Mouse (Mus musculus) forebrain, embryonic 16.5 days (tissue): ENCODE measurements around the gene Epb41l5. TPM values are rescaled to one million over a fixed set of nuclear protein-coding genes. Genes with fewer than 3 reads are reported as not detected.
A peak's percentile ranks its signal among the peaks of the same experiment; 100 is the strongest.

Experiments used
- ATAC-seq: fragments of 200-750 bp; cut with Nextera tagmentation; 2 replicates; pipeline ENCODE4 v1.8.0; 2017; ENCODE audit warnings: mild to moderate bottlenecking, moderate library complexity
- H3K27ac ChIP-seq: fragments of 300-500 bp; sonication (generic); 2 replicates; pipeline ENCODE4 v1.5.1; 2014; ENCODE audit warnings: low read length, control low read depth
- H3K27me3 ChIP-seq: fragments of 300-500 bp; sonication (generic); replicated peaks from 2 replicates; pipeline ENCODE4 v1.6.1; 2014; ENCODE audit warnings: low read length; ENCODE audit not compliant: control insufficient read depth, insufficient read depth
- H3K36me3 ChIP-seq: fragments of 300-500 bp; sonication (generic); 2 replicates; pipeline ENCODE4 v1.6.1; 2014; ENCODE audit not compliant: control insufficient read depth, insufficient read depth
- H3K4me1 ChIP-seq: fragments of 300-500 bp; sonication (generic); replicated peaks from 2 replicates; pipeline ENCODE4 v1.6.1; 2014; ENCODE audit warnings: low read length; ENCODE audit not compliant: control insufficient read depth, insufficient read depth
- H3K4me2 ChIP-seq: fragments of 300-500 bp; sonication (generic); 2 replicates; pipeline ENCODE4 v1.6.1; 2014; ENCODE audit warnings: mild to moderate bottlenecking, low read length, control low read depth
- H3K4me3 ChIP-seq: fragments of 300-500 bp; sonication (generic); replicated peaks from 2 replicates; pipeline ENCODE4 v1.5.1; 2014; ENCODE audit warnings: mild to moderate bottlenecking, low read length, control low read depth
- H3K9ac ChIP-seq: fragments of 300-500 bp; sonication (generic); replicated peaks from 2 replicates; pipeline ENCODE4 v1.6.1; 2014; ENCODE audit warnings: low read depth, low read length, control low read depth
- H3K9me3 ChIP-seq: fragments of 300-500 bp; sonication (generic); 2 replicates; pipeline ENCODE4 v1.6.1; 2016; ENCODE audit warnings: low read length; ENCODE audit not compliant: control insufficient read depth
- WGBS: fragments of 180-500 bp; shearing (Covaris S2); extraction: QIAGEN DNeasy Blood & Tissue Kit; methylation state at CpG from one replicate; pipeline ENCODE4 v1.1.7; 2014; 5-methylcytosine and 5-hydroxymethylcytosine counted together
- polyA plus RNA-seq: library from polyadenylated mRNA; unstranded; fragments of >200 nt; fragmentation: Nextera tagmentation; extraction: Ambion mirVana; gene quantifications from 2 replicates; pipeline ENCODE4 v1.2.1, GENCODE M21; 2015

Epb41l5 gene
- polyA plus RNA-seq, 1 experiment from 2014 or later = 20.7 TPM

GRCm38 (mm10) chr1:119518060-119518459 is 130.7 kb downstream of the Epb41l5 start:
- WGBS = 73% methylated on average over 7 of the region's 7 CpGs
- no peaks in the 10 kb centered on the region for H3K27me3 ChIP-seq
- H3K9ac ChIP-seq = no peak overlapping the region
- H3K4me3 ChIP-seq = no peak overlapping the region
- no peaks in the 10 kb centered on the region for H3K36me3 ChIP-seq
- no peak for ATAC-seq
- no peak overlapping the region for H3K4me2 ChIP-seq
- no peaks in the 10 kb centered on the region for H3K4me1 ChIP-seq
- no peak overlapping the region for H3K27ac ChIP-seq
- H3K9me3 ChIP-seq = no peaks in the 10 kb centered on the region

- H3K27me3 ChIP-seq = no peaks in the 10 kb centered on the region
- H3K9ac ChIP-seq = no peak overlapping the region
- H3K27ac ChIP-seq = no peak overlapping the region
- H3K4me3 ChIP-seq = no peak overlapping the region
- no peaks in the 10 kb centered on the region for H3K9me3 ChIP-seq
- H3K36me3 ChIP-seq = no peaks in the 10 kb centered on the region
- peaks cover 6% of the 10 kb centered on the region; the same call in 1 of the 2 replicates for H3K4me1 ChIP-seq
- no peak for ATAC-seq
- 69% methylated on average over 8 of the region's 8 CpGs for WGBS
- no peak overlapping the region for H3K4me2 ChIP-seq
Measured at GRCm38 (mm10) chr1:119510857-119511256, 137.9 kb downstream of the Epb41l5 start.

GRCm38 (mm10) chr1:119510409-119510808 is 138.4 kb downstream of the Epb41l5 start:
- H3K27me3 ChIP-seq = no peaks in the 10 kb centered on the region
- no peak overlapping the region for H3K27ac ChIP-seq
- ATAC-seq = no peak
- 77% methylated on average over 9 of the region's 9 CpGs for WGBS
- H3K4me3 ChIP-seq = no peak overlapping the region
- no peaks in the 10 kb centered on the region for H3K9me3 ChIP-seq
- no peaks in the 10 kb centered on the region for H3K36me3 ChIP-seq
- H3K9ac ChIP-seq = no peak overlapping the region
- peaks cover 6% of the 10 kb centered on the region; the same call in 1 of the 2 replicates for H3K4me1 ChIP-seq
- H3K4me2 ChIP-seq = no peak overlapping the region

- no peak overlapping the region for H3K27ac ChIP-seq
- no peak for ATAC-seq
- H3K27me3 ChIP-seq = no peaks in the 10 kb centered on the region
- H3K4me3 ChIP-seq = no peak overlapping the region
- peaks cover 12% of the 10 kb centered on the region for H3K4me1 ChIP-seq
- no peak overlapping the region for H3K4me2 ChIP-seq
- no peak overlapping the region for H3K9ac ChIP-seq
- no peaks in the 10 kb centered on the region for H3K9me3 ChIP-seq
- no peaks in the 10 kb centered on the region for H3K36me3 ChIP-seq
- 84% methylated on average over 7 of the region's 7 CpGs for WGBS
Measured at GRCm38 (mm10) chr1:119509474-119509873, 139.3 kb downstream of the Epb41l5 start.

- no peak overlapping the region for H3K4me3 ChIP-seq
- no peaks in the 10 kb centered on the region for H3K9me3 ChIP-seq
- WGBS = 24% methylated on average over 4 of the region's 4 CpGs
- no peak overlapping the region for H3K4me2 ChIP-seq
- H3K9ac ChIP-seq = no peak overlapping the region
- no peaks in the 10 kb centered on the region for H3K36me3 ChIP-seq
- H3K27ac ChIP-seq = no peak overlapping the region
- no peaks in the 10 kb centered on the region for H3K27me3 ChIP-seq
- ATAC-seq = no peak
- peaks cover 18% of the 10 kb centered on the region for H3K4me1 ChIP-seq
Measured at GRCm38 (mm10) chr1:119508548-119508947, 140.3 kb downstream of the Epb41l5 start.

GRCm38 (mm10) chr1:119505951-119506350 is 142.8 kb downstream of the Epb41l5 start:
- ATAC-seq = no peak
- Histone ChIP-seq H3K4me3 (no peak overlapping the region), H3K9me3 (no peaks in the 10 kb centered on the region), H3K4me1 (peaks cover 28% of the 10 kb centered on the region), H3K4me2 (no peak overlapping the region), H3K27me3 (no peaks in the 10 kb centered on the region), H3K9ac (no peak overlapping the region), H3K27ac (no peak overlapping the region), H3K36me3 (no peaks in the 10 kb centered on the region)
- WGBS = 98% methylated on average over 3 of the region's 3 CpGs

GRCm38 (mm10) chr1:119504260-119505062 is 144.3 kb downstream of the Epb41l5 start, which contains the start of gene Ralb:
Gene Ralb, minus strand, starts transcription at chr1:119504794.
- Histone ChIP-seq H3K27ac (no peak within 1 kb of the TSS), H3K4me3 (peak within 1 kb of the TSS; percentile 67), H3K4me1 (peaks cover 28% of the 10 kb centered on the region), H3K9me3 (no peaks in the 10 kb centered on the region), H3K4me2 (peak within 1 kb of the TSS; percentile 89), H3K36me3 (no peaks in the 10 kb centered on the region), H3K9ac (peak within 1 kb of the TSS; percentile 68), H3K27me3 (no peaks in the 10 kb centered on the region)
- WGBS = under 1% methylated on average over 57 of the region's 57 CpGs
- peak; percentile 99 for ATAC-seq

- Histone ChIP-seq H3K9me3 (no peaks in the 10 kb centered on the region), H3K4me1 (peaks cover 27% of the 10 kb centered on the region), H3K9ac (peak overlapping the region; percentile 68), H3K27me3 (no peaks in the 10 kb centered on the region), H3K27ac (no peak overlapping the region), H3K4me2 (peak overlapping the region; percentile 62), H3K4me3 (peak overlapping the region; percentile 67), H3K36me3 (no peaks in the 10 kb centered on the region)
- 24% methylated on average over 5 of the region's 5 CpGs for WGBS
- ATAC-seq = no peak
Measured at GRCm38 (mm10) chr1:119503808-119504207, 145.0 kb downstream of the Epb41l5 start.

- Histone ChIP-seq H3K4me1 (peaks cover 22% of the 10 kb centered on the region), H3K27me3 (no peaks in the 10 kb centered on the region), H3K36me3 (no peaks in the 10 kb centered on the region), H3K27ac (no peak overlapping the region), H3K9me3 (no peaks in the 10 kb centered on the region), H3K9ac (no peak overlapping the region), H3K4me2 (peak overlapping the region; percentile 62), H3K4me3 (peak overlapping the region; percentile 67)
- 85% methylated on average over 3 of the region's 3 CpGs for WGBS
- ATAC-seq = no peak
Measured at GRCm38 (mm10) chr1:119503181-119503580, 145.6 kb downstream of the Epb41l5 start.
